Mouse (Mus musculus): Measurements from ENCODE around the gene Des. TPM values are rescaled to one million over a fixed set of nuclear protein-coding genes. Genes with fewer than 3 reads are reported as not detected.

The Des gene
- total and polyA plus RNA-seq, 3 experiments, result 9.3 to 18.9 (median 11.7) TPM

DNA sequence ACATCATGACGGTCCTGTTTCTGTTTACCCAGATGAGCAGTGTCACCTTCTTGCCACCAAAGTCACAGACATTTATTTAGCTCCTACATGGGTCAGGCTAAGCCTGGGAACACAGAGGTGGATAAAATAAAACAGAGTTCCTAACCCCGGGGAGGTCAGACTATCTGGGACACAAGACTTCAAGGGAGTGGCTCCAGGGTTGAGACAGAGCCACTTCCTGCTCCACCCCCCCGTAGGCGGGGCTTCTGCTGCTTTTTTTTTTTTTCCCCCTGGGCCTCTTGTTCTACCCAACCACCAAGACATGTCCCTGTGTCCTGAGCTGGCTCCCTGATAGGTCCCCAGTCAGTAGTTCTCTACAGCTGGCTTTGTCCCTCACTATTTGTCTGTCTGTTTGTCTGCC is 1.6 kb downstream of the Des start (continued):
- TF ChIP-seq MYC (IDR thresholded peaks at IDR 0.05; ENCODE audit: low read depth, low read length), result no peak
- TF ChIP-seq MAZ (IDR thresholded peaks at IDR 0.05; ENCODE audit: low read depth, low read length), result peak; percentile 34; the same call in 1 of the 2 replicates
- no peak for TF ChIP-seq RCOR1 (conservative IDR thresholded peaks at IDR 0.05; ENCODE audit: low read depth, low read length)
- TF ChIP-seq ZC3H11A (IDR thresholded peaks at IDR 0.05; ENCODE audit: low read depth, low read length), result no peak
- no peak for TF ChIP-seq CHD2 (IDR thresholded peaks at IDR 0.05; ENCODE audit: low read length)
- no peak for TF ChIP-seq USF1 (IDR thresholded peaks at IDR 0.05; ENCODE audit: low read depth, low read length)
- TF ChIP-seq ETS1 (conservative IDR thresholded peaks at IDR 0.05; ENCODE audit: low read depth, low read length), result no peak

DNA sequence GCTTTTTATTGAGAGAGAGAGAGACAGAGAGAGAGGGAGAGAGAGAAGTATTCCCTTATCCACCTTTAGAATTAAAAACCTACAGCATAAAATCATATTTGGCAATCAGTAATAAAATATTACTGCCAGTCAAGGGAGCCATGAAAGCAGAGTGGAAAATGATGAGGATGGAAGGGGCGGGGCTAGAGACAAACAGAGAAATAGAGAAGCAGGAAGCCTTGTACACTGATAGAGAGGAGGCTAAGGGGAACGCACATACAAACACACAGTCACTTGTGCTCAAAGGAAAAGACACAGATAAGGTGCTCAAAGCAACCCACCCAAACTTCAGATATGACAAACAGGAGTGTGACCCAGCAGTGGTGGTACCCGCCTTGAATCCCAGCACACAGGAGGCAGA is 3.7 kb downstream of the Des start:
- dilution Hi-C loops (cut with MboI; ENCODE audit: extremely low pct_ligation_motif_present, extremely low pct_unique_long_range_greater_than_20kb, low sequenced_read_pairs) (no loop called here), in situ Hi-C loops (cut with MboI; ENCODE audit: low pct_ligation_motif_present, low pct_unique_long_range_greater_than_20kb, low sequenced_read_pairs) (no loop called here)
- H3K79me2 ChIP-seq (replicated peaks; ENCODE audit: control insufficient read depth, extremely low read depth, insufficient read depth, poor library complexity, severe bottlenecking), result no peaks in the 10 kb centered on the region
- no peak overlapping the region for H3K4me2 ChIP-seq (ENCODE audit: insufficient read depth, low read depth, poor library complexity, severe bottlenecking)
- peaks cover 3% of the 10 kb centered on the region for H3K9me3 ChIP-seq (replicated peaks; ENCODE audit: low read length)
- no peaks in the 10 kb centered on the region for H3K27me3 ChIP-seq (replicated peaks)
- no peak overlapping the region for H3K27ac ChIP-seq (ENCODE audit: insufficient read depth, low read depth)
- peaks cover 0 to 23% of the 10 kb centered on the region in 2 experiments for H3K36me3 ChIP-seq (replicated peaks in 1 of 2; ENCODE audit: control insufficient read depth in 1 of 2, insufficient read depth in 1 of 2, low read length in 1 of 2)
- H3K9ac ChIP-seq (ENCODE audit: insufficient read depth, low read depth), result no peak overlapping the region
- no peak for DNase-seq (ENCODE audit: extremely low read depth)
- TF ChIP-seq TBP (conservative IDR thresholded peaks at IDR 0.05; ENCODE audit: low read depth, low read length), result no peak
- no peak for TF ChIP-seq ZC3H11A (IDR thresholded peaks at IDR 0.05; ENCODE audit: low read depth, low read length)
- no peak for TF ChIP-seq CTCF (conservative IDR thresholded peaks at IDR 0.05 in 1 of 2, IDR thresholded peaks at IDR 0.05 in 1 of 2; ENCODE audit: low read depth in 2 of 2, low read length in 2 of 2)
- no peak for TF ChIP-seq MEF2A (IDR thresholded peaks at IDR 0.05; ENCODE audit: borderline replicate concordance, low read depth, low read length)
- H3K4me3 ChIP-seq (replicated peaks in 1 of 3; ENCODE audit: low read depth in 2 of 3, low read length in 2 of 3, poor library complexity in 1 of 3), result no peak overlapping the region
- peaks cover 4 to 14% of the 10 kb centered on the region in 2 experiments; a peak in 3 of 4 replicates for H3K4me1 ChIP-seq (ENCODE audit: control insufficient read depth in 1 of 2, insufficient read depth in 2 of 2)

DNA sequence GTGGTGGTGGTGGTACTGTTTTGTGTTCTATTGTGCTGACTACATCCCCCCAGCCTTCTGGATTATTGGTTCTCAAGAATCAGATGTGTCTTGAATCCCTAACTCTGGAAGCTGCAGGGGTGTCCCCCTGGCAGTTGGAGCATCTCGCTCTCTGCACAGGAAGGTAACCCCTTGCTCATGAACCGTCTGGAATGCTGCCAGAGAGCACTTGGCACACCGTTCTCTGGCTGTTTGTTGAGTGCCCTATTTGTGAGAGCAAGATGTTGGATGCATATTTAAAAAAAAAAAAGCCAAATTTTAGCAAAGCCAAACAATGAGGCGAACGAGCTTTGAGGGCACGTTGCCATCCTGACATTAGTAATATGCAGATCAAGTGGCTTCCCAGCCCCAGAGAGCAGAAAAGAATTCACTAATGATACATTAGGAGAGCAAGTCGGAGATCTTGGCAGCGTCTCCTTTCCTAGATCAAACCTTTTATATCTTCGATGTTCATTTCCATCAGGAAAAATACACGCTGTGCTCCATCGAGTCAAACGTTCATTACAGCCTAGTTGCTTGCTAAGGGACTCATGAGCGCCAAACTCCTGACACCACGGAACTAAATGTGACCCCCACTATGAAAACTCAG is 5.5 kb downstream of the Des start:
- no peak for DNase-seq (ENCODE audit: extremely low read depth)
- no peak overlapping the region for H3K4me2 ChIP-seq (ENCODE audit: insufficient read depth, low read depth, poor library complexity, severe bottlenecking)
- peaks cover under 1% of the 10 kb centered on the region for H3K9me3 ChIP-seq (replicated peaks; ENCODE audit: low read length)
- H3K27ac ChIP-seq (ENCODE audit: insufficient read depth, low read depth), result no peak overlapping the region
- peaks cover 0 to 23% of the 10 kb centered on the region in 2 experiments for H3K36me3 ChIP-seq (replicated peaks in 1 of 2; ENCODE audit: control insufficient read depth in 1 of 2, insufficient read depth in 1 of 2, low read length in 1 of 2)
- H3K27me3 ChIP-seq (replicated peaks), result no peaks in the 10 kb centered on the region
- H3K9ac ChIP-seq (ENCODE audit: insufficient read depth, low read depth), result no peak overlapping the region
- H3K4me1 ChIP-seq (ENCODE audit: control insufficient read depth in 1 of 2, insufficient read depth in 2 of 2), result peaks cover 4 to 17% of the 10 kb centered on the region in 2 experiments; a peak in 3 of 4 replicates
- in situ Hi-C loops (cut with MboI; ENCODE audit: low pct_ligation_motif_present, low pct_unique_long_range_greater_than_20kb, low sequenced_read_pairs) (no loop called here), dilution Hi-C loops (cut with MboI; ENCODE audit: extremely low pct_ligation_motif_present, extremely low pct_unique_long_range_greater_than_20kb, low sequenced_read_pairs) (no loop called here)
- no peak overlapping the region for H3K4me3 ChIP-seq (replicated peaks in 1 of 3; ENCODE audit: low read depth in 2 of 3, low read length in 2 of 3, poor library complexity in 1 of 3)
- H3K79me2 ChIP-seq (replicated peaks; ENCODE audit: control insufficient read depth, extremely low read depth, insufficient read depth, poor library complexity, severe bottlenecking), result no peaks in the 10 kb centered on the region
- TF ChIP-seq ZKSCAN1 (IDR thresholded peaks at IDR 0.05; ENCODE audit: borderline replicate concordance, low read depth, low read length), result no peak
- TF ChIP-seq HCFC1 (IDR thresholded peaks at IDR 0.05; ENCODE audit: low read depth, low read length), result no peak
- TF ChIP-seq POLR2AphosphoS2 (IDR thresholded peaks at IDR 0.05; ENCODE audit: low read depth, low read length), result no peak
- no peak for TF ChIP-seq MAZ (IDR thresholded peaks at IDR 0.05; ENCODE audit: low read depth, low read length)

All from CH12.LX (cell line).